Mouse (Mus musculus) adrenal gland, postnatal 36 days (tissue): ENCODE data around the gene Zfp579. TPM values are rescaled to one million over a fixed set of nuclear protein-coding genes. Genes with fewer than 3 reads are reported as not detected.
"Not testable (repeated sequence)": the region's sequence is repeated elsewhere in the genome, so short reads cannot be mapped to it uniquely, and the experiment has no call there.

Experiments
- DNase-seq, 2 experiments: peaks; one replicate each; pipeline ENCODE4 v3.0.0; 2021; ENCODE audit warnings: mixed read lengths in 1 of 2
- total RNA-seq, 2 experiments: library from RNA; stranded (reverse); gene quantifications; 2 replicates each; pipeline ENCODE4 v1.2.3; 2021

Zfp579 gene
- total RNA-seq, 2 experiments from 2014 or later, result 16.5 to 16.8 TPM

DNA sequence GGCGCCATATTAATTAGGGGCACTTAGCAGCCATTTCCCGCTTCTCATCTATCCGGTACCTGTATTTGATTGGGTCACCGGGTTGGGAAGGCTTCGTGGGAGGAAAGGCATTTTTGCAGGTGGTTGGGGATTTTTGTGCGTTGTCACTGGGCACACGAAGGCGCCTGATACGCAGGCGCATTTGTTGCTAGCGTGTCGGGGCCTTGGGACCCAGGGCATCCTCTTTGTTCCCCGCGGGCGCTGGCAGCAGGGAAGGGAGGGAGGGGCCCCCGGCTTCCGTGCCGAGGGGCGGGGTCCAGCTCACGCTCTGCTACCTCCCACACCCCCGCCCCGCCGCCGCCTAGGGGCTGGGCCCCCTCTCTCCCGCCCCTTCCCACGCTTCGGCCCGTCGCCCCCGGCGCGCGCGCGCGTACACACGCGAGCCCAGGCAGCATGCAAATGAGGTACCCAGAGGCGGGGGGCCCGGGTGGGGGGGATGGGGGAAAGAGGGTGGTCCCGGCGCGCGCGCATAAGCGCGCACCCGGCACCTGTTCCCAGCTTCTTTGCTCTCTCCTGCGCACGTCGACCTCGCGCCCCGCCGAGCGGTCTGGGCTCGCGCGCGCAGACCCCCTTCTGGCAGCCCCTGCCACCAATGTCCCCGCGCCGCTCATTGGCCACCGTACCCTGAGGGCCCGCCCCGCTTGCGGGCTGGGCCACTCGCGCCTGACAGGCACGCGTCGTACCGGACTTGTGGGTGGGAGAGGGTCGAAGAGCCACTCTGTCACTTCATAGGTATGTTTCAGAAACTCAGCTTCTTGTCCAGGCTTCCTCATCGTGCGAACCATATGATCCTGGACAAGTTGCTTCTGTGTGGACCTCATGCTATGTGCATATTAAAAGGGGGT lies 19.4 kb upstream of the Zfp579 start, which contains the start of gene Gm44973:
Gene Gm44973 (plus strand): TSS at position 379 of the 884 bp plus-strand sequence.
- peak; percentile 96 to 99 for DNase-seq

DNA sequence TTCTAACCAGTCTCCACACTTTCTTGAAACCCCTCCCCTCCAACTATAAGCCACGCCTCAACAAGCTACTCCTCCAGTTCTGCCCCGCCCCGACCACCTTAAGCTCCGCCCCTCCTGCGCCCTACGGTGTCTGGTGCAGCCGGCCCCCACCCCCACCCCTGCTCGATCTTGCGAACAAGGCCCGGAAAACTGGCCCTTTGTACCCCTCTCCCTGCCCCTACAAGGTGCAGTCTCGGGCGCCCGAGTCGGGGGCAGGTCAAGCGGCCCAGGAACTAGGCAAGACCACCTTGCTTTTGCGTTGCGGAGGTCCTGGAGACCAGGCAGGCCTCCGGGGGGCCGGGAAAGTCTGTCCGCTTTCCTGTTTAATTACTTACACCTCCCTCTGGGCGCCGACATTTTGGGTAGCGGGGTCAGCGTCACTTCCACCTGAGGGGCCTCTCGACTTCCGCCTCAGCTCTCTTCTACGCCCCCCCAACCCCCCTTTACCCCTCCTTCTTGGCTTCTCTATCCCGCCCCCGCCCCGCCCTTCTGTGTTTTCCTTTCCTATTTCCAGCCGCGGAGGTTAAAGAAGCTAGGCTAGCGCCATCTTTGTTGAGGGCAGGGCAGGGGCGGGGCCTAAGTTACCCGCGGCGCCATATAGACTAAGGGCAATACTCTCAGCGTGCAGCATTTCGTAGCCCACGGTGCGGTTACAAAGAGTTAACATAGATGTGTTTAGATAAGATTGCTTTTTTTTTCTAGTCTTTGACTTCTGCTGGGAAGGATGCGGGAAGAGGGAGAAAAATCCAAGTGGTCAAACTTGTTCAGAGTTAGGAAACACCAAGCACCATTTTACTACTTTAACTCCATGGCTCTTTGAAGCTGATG lies 18.5 kb upstream of the Zfp579 start, which contains the start of the genes Zfp524 and Fiz1:
Gene Zfp524 (plus strand): TSS at position 165 of the 867 bp plus-strand sequence.
Gene Fiz1 (minus strand): TSS at position 447 of the 867 bp plus-strand sequence.
- peak; percentile 96 to 97 for DNase-seq

DNA sequence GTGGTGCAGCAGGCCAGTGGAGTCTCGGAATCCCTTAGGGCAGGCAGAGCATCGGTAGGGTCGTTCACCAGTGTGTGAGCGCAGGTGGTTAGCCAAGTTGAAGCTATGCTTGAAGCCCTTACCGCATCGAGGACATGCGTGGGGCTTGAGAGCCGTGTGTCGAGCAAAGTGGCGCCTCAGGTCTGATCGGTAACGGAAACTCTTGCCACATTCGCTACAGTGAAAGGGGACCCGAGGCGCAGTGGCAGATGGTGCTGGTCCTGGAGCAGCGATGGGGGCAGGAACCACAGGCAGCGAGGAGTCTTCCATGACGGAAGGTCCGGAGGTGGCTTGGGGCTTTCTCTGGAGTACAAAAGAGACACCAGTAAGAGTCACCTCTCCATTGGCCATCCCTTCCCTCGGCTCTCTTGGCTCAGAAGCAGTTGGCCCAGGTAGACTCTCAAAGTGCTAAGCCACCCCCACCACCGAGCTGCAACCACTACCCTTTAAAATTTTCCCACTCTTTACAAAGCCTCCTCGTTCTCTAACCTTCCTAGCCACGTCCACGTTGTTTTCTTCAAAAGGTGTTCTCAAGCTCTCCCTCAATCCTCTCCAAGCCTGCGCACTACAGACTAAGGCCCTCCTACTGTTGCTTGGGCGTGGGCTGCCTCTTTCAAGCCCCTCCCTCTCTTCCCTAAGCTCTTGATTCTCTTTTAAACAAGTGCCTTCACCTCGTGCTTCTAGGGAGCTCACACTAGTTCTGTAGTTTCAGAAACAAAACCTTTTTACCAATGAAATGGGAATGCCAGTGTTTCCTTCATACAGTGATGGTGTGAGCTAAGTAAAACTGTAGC lies 16.9 kb upstream of the Zfp579 start:
- DNase-seq, result no peak

DNA sequence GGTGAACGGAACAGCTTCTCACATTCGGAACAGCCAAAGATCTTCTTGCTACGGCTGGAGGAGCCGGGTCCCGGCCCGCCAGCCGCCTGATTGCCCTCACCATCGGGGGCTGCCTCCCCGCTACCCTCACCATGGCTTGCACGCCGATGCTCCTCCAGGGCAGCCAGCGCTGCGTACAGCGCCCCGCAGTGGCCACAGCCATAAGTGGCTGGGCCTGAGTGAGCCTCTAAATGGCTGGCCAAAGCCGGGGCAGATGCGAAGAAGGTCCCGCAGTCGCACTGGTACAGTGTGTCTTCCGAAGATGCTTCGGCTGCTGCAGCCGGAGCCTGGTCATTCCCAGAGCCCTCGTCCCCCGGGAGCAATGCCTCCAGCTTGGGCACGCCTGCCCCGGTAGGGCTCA lies 12.3 kb upstream of the Zfp579 start:
- no peak for DNase-seq

DNA sequence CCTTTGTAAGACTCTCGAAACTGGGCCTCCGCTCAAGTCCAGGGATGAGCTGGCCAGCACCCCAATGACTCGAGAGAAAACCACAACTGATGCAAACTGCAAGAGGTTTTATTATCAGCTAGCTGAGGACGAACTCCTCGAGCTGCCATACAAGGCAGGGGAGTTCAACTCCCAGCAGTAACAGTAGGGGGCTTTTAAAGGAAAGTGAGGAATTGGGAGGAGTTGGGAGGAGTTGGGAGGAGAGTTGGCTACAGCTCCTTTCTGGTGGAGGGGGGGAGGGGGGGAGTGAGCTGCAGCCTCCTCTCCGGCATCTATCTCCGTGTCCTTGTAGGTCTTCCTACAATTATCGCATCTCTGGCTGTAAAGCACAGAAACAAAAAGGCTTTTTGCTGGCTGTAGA lies 6.9 kb upstream of the Zfp579 start:
- not testable (repeated sequence) for DNase-seq

DNA sequence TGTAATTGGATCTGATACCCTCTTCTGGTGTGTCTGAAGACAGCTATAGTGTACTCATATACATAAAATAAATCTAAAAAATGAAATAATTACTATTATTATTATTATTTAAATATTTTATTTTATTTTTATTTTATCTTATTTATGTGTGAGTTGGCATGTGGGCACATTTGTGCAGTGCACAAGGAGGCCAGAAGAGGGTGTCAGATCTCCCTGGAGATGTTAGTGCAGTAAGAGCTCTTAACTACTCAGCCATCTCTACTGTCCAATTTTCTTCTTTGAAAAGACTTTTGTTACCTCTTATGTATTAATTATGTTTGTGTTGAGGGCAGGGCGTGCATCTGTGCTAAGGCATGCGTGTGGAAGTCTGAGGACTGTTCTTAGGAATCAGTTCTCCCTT lies 3.9 kb upstream of the Zfp579 start:
- DNase-seq, result peak in 1 of 2 experiments; percentile 35

DNA sequence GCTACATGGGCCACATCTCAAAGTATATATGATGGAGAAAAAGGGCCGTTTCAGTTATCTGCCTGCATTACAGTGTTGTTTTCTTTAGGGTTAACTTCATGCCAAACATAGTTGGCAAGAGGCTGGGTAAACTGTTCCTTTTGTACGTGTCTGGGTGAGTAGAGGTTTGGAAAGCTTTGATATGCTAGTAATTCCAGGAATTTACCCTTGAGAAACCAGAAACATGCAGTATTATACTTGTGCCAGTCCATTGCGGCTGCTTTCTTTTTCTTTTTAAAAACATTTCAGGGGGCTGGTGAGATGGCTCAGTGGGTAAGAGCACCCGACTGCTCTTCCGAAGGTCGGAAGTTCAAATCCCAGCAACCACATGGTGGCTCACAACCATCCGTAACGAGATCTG lies 976 bp upstream of the Zfp579 start:
- DNase-seq, result no peak

DNA sequence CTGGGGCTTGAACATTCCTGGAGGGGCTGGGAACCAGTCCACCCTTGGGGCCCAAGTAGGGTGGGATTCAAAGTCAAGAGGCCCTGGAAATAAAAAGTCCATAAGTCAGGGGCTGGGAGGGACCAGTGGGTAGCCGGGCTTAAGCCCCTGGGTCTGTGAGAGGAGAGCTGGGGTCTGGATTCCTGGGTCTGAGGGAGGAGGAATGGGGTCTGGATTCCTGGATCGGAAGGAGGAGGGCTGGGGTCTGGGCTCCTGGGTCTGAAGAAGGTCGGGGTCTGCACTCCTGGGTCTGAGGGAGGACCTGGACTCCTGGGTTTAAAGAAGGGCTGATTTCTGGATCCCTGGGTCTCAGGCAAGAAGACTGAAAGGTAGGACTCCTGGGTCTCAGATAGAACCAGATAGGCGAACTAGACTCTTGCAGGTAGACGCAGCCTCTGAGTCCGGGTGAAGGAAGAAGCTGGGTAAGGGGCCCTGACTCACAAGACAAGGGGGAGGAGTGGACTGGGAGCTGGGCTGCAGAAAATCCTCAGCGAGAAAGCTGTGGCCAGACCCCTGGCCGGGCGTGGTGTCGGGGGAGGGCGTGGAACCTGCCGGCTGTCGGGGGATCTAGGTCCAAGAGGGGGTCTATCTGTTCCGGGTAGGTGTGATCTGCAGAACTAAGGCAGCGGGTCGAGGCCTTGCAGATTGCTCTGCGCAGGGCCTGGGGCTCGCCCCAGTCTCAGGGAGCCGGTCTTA lies 523 bp downstream of the Zfp579 start:
- DNase-seq, result no peak

DNA sequence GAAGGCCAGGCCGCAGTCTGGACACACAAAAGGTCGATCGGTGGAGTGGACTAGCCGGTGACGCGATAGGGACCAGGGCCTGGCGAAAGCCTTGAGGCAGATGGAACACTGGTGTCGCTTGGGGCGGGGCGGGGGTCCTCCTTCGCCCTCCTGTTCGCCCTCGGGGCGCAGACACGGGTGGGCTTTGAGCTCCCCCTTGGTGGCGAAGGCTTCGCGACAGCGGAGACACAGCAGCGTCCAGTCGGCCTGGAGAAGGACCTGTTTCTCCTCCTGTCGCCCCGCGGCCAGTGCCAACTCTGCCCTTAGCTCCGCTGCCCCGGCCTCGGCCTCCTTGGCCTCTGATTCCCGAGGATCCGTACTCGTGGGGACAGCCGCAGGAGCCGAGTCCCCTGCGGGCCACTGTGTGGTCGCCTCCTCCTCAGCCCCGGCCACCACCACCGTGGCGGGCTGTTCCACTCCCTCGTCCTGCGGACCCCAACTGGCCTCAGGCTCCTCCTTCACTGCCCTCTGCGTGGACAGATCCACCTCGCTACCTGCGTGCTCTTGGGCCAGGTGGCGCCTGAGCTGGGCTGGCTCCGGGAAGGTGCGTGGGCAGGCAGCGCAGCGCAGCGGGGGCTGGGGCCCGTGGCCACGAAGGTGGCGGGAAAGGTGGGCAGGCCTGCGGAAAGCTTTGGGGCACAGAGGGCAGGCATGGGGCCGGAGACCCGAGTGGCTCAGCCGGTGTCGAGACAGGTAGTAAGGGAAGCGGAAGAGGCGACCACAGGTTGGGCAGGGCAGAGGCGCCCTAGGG lies 1.8 kb downstream of the Zfp579 start:
- DNase-seq, result no peak

DNA sequence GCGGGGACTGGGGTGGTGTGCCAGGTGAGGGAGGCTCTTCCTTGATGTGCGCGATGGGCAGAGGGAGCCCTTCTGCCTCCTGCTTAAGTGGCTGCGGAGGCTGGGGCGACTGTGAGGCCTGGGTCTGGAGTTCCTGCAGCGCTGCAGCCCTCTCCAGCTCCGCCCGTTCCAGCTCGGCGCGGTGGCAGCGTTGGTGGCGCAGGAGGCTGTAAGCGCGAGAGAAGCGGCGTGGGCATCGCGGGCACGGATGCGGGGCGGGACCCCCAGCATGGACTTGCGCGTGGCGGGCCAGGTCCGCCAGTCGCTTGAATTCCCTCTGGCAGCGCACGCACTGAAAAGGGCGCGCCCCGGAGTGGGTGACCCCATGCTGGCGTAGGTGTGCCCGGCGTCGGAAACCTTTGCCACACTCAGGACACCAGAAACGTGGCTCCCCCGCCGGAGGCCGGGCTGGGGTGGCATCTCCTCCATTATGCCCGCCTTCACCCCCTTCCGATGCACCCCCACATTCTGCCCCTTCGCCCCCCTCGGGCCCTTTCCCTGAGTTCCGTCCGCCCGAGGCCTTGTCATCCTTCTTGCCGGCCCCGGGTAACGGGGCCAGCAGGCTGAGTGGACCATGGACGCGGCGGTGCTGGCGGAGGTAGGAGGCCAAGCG lies 2.5 kb downstream of the Zfp579 start:
- DNase-seq, result no peak

DNA sequence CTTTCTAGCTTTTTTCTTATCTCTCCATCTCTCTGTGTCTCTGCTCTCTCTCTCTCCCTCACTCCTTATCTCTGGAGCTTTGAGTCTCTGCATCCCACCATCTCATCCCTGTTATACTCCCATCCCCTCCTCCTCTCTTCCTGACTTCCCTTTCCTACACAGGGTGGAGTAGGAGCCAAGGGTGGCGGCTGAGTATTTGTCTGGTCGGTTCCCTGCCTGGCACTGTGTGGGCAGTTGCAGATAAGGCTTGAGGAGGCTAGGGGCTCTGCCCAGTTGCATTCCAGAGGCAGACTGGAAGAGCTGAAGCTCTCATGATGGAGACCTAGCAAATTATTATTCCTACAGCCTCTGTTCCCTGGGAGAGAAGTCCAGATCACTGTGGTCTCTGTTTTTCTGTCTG lies 7.7 kb downstream of the Zfp579 start:
- DNase-seq, result no peak

DNA sequence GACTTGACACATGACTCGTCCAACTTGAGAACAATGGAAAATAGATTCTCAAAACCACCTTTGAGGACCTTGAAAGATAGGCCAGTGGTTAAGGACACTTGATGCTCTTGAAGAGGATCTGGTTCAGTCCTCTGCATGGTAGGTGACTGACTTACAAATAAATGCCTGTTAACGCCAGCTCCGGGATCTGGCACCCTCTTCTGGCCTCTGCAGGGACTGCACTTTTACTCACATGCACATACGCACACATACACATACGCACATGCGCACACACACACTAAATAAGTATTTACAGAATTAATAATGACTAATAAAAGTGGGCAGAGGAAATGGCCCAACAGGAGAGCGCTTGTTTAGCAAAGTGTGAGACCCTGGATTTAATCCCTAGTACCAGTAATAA lies 19.1 kb downstream of the Zfp579 start:
- DNase-seq, result no peak

DNA sequence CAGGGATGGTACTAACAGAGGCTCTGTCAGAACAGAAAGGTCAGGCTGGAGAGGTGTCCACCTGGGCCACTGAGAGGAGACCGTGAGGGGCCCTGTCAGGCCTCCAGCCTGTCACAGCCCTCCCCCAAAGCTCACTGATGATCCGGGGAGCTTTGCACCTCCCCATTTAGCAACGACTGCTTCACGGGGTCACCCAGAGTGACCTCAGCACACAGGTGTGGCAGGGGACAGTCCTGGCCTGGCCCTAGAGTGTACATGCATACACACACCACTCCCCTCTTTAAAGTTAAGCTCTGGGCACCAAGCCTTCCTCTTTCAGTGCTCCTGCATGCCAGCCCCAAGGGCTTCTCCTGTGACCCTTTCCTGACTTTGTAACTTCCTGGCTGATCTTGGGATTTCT lies 20.5 kb downstream of the Zfp579 start:
- no peak for DNase-seq

DNA sequence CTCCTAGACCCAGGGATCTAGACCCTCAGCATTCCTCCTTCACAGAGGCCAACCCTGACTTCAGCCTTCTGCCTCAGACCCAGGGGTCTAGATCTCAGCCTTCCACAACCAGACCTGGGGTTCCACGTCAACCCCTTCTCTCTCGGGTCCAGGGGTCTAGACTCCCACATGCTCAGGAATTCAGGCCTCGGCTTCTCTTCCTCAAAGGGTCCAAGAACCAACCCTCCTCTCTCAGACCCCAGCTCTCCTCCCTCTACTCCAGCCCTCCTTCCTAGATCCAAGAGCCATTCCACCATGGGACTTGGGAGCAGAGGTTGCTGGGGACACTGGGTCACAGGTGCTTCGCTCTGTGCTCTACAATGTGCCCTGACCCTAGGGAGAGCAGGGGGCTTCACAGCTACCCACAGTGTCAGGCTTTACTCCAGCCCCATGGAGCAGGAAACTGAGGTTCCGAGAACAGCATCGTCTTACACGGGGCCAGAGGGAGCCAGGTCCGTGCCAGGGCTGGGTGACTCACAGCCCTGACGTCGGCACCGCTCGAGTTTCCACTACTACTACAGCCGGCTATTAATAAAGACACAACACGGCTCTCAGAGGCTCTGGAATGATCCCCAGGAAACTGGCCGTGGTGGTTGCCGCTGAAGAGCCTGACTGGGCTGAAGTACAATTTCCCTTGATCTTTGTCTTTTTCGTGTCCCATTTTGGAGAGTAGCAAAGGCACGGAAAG lies 23.5 kb downstream of the Zfp579 start:
- peak; percentile 83 to 87 for DNase-seq

DNA sequence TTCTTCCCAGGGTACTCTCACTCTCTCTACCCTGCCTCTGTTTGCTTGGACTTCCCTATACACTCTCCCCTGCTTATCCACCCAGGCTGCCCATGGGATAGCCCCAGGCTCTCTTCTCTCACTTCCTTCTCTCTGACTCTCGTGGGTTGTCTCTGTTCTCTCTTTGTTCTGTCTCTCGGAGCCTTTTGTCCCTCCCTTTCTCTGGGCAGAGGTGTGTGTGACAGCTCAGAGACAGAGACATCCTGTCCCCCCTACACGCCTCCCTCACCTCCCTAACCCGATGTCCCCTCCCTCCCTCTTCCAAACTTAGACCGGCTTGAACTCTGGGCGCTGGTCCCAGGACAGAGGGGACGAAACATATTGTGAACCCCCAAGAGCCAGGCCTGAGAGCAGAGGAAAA lies 24.2 kb downstream of the Zfp579 start:
- DNase-seq, result no peak

DNA sequence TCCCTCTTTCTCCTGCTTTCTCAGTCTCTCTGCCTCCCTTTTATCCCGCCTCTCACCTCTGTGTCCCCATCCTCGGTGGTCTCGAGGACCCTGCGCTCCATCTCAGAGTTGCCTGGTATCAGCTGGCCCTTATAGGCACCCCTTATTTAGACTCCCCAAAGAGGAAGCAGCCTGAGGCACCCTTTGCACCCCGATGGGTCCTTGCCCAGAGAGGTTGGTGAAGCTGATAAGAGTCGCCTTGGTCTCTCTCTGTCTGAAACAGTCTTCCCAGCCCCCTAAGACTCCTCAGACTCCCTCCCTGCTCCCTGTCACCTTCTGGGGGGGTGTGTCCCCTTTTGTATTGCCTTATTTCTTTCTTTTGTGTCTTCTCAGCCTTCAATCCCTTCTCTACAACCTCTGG lies 24.9 kb downstream of the Zfp579 start, which contains the start of gene Sbk3:
Gene Sbk3 (minus strand): TSS at position 101 of the 400 bp plus-strand sequence.
- no peak for DNase-seq

DNA sequence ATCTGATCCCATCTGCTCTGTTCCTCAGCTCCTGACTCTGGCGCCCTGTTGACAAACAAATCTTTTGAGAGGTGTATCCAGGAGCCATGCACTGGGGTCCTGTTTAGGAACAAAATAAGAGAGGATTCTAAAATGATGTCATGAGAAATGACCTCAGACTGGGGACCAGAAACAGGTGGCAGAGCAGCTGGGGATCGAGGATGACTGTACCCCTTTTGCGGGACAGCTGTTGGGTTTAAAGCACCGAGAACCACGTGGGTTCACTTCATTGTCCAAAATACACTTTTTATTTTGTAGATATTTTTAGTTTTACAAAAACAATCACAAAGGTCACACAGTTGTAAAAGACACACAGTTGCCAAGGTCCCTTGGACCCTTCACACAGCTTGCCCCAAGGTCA lies 31.0 kb downstream of the Zfp579 start:
- DNase-seq, result no peak

DNA sequence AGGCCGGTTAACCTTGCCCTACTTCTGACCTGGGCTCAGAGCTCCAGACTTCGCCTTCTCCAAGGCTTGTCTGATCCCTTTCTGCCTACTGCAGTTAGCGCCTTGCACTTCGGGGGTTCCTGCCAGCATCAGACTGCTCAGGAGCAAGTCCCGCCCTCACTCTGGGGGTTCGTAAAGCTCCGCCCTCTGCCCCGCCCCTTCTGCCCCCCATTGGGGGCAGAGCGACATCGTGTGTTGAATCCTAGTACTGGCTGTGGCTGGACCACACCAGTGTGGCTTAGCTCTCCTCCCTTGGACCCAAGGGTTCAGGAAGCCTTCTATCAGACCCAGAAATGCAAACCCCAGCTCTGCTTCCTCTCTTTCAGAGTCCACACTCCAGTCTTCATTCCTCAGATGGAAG lies 31.7 kb downstream of the Zfp579 start, which contains the start of gene Sbk2:
Gene Sbk2 (minus strand): TSS at position 135 of the 400 bp plus-strand sequence.
- peak; percentile 88 to 91 for DNase-seq

DNA sequence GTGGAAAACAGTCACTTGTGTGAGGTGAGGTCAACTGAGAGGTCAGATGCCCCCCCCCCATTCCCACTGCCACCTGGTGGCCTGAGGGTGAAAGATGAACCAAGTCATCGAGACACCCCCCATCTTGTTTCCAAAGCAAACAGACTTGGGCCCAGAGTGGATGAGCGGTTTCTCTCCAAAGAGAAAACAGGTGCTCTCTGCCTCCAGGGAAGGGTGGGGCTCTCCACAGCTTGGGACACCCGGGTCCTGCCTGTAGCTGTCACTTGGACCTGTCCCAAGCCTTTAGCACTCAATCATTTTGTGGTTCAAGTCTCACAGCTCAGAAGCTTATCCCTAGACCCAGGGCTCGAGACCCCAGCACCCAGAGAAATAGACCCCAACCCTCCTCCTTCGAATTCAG lies 32.4 kb downstream of the Zfp579 start:
- DNase-seq, result no peak
